Mouse (Mus musculus): ENCODE results near the gene Tlk2. TPM values are rescaled to one million over a fixed set of nuclear protein-coding genes. Genes with fewer than 3 reads are reported as not detected.
A peak's percentile ranks its signal among the peaks of the same experiment; 100 is the strongest.

The Tlk2 gene
- total RNA-seq, 2 experiments from 2014 or later, result 43.0 to 52.2 TPM

DNA sequence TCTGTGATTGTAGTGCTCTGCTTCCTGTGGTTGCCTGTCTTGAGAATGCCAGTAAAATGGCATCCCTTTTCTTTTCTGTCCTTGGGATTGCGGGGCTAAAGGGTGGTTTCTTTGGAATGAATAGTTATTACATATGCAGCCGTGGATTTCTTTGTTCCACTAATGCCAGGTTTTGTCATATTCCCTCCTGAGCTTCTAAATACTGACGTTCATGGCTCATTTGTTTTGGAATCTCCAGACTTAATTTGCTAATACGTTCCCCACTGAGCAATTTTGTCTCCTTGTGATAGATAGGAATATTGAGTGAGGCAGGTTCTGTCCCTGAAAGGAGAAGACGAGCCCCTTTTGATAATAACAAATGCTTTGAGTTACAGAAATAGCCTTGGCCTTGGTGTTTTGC, 82.5 kb downstream of the Tlk2 start:
- DNase-seq (ENCODE audit: low spot score in 2 of 2), result no peak

DNA sequence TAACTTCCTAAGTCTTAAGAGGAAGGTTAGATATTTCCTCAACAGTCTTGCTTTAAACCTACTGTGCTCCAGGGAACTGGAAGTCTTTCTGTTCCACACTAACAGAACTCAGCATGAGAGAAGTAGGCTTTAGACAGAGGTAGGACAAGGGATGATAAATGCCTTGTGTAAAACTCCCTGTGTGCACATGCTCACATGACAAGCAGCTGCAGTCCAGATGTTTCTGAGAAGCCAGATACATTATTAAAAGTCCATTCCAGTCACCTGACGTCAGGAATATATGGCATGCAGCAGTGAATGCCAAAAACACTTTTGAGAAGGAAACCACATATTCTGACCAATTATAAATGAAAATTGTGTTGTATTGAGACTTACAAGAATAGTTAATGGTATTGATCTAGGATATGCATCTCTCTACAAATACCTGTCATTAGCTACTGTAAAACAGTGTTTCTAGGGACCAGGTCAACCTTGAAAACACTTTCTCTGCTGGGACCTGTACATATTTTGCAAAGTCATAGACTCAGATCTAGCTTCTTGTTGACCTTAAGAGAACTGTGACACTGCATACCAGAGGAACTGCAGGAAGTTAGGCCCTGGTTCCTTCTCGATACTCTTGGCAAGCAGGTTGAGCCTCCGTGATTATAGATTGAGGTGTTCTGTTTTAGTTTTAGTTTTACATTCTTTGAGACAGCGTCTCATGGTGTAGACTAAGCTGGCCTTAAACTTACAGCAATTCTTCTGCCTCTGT, 83.2 kb downstream of the Tlk2 start:
- DNase-seq (ENCODE audit: low spot score in 2 of 2), result no peak

DNA sequence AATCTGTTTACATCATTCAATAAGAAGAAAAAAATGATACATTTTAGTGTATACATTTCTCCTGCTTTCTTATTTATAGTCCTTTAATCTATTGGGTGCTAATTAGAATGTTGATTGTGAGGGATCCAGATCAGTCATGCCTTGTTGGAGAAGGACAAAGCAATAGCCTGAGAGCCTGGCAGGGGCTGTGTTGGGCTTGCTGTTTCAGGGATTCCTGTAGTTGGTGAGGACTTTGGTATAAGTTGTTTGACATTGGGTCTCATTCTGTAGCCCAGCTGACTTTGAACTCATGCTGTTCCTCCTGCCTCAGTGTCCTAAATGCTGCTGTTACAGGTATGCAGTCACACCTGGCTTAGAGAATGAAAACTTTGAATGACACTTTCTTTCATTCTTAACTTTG, 85.9 kb downstream of the Tlk2 start:
- DNase-seq (ENCODE audit: low spot score in 2 of 2), result no peak

DNA sequence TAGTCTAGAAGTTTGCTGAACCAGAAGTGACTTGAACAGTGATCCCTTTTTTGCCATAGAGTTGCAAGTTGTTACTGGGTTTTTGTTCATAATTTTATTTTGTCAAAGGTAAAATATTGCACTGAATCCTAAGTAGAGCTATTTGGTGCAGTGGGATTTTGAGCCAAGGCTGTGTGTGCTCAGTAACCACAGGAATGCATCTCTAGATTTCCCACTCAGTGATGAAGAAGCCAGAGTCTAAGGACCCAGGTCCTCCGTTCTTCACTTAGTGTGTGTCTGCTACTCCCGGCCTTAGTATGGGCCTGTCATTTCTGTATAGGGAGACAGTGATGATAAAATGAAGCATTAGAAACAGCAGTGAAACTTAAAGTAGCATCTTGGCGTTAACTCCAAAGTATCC, 86.4 kb downstream of the Tlk2 start:
- no peak for DNase-seq (ENCODE audit: low spot score in 2 of 2)

GRCm38 (mm10) chr11:105270155-105270554, 91.5 kb downstream of the Tlk2 start:
- peak in 1 of 2 experiments; percentile 55 for DNase-seq (ENCODE audit: low spot score in 2 of 2)

- DNase-seq (ENCODE audit: low spot score in 2 of 2), result no peak
Measured at GRCm38 (mm10) chr11:105280456-105280855, 101.8 kb downstream of the Tlk2 start.

GRCm38 (mm10) chr11:105281291-105281690, 102.7 kb downstream of the Tlk2 start:
- no peak for DNase-seq (ENCODE audit: low spot score in 2 of 2)

GRCm38 (mm10) chr11:105281763-105282459, 103.3 kb downstream of the Tlk2 start:
- DNase-seq (ENCODE audit: low spot score in 2 of 2), result peak in 1 of 2 experiments; percentile 15

GRCm38 (mm10) chr11:105282460-105282859, 103.9 kb downstream of the Tlk2 start:
- no peak for DNase-seq (ENCODE audit: low spot score in 2 of 2)

DNA sequence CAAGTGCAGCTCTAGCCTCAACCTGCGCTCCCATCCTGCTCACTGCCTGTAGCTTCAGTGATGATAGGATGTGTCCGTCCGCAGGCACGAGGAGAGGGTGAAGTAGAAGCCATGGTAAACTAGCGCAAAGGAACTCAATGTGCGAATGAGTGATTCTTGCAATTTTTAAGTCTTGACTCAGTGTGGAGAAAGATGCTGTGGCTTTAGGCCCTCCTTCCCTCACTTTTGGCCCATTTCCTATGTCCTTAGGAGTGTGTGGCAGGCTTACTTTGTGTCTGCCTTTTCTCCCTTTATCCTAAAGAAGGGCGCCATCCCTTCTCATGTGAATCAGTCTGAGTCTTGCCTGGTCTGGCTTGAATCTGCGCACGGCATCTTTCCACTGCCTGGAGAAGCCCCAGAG, 104.4 kb downstream of the Tlk2 start:
- DNase-seq (ENCODE audit: low spot score in 2 of 2), result no peak

DNA sequence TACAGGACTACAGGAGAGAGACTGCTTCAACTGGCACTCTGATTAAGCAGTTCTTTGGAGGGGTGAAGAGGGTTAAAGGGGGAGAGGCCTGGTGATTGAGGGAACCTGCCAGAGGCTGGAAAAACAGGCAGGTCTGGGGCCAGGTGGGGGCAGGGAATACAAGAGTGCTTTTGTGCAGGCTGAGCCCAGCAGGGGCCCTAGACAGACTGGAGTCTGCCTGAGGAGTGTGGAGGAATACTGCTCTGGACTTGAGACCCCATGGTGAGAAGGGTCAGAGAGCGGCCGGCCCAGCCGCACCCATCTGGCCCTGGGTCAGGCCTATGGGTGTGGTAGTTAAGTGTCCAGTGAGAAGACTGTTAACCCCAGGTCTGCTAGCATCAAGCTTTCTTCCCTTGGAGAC, 107.1 kb downstream of the Tlk2 start:
- DNase-seq (ENCODE audit: low spot score in 2 of 2), result no peak

DNA sequence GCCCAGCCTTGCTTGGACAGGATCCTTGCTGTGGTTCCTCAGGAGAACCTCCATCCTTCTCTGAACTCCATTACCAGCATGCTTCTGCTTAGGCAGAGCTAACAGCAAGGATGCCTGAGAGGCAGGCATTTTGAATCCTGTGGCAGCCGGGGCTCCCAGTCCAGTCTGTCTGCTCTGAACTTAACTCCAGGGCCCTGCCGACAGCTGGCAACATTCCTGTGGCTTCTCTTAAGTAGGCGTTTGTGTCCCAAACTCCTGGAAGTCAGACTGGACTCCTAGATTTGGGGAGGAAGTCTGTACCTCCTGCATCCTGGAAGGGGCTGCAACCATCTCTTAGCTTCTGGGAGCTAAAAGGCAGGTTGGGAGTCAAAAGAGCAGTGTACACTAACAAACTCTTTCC, 110.8 kb downstream of the Tlk2 start:
- no peak for DNase-seq (ENCODE audit: low spot score in 2 of 2)

GRCm38 (mm10) chr11:105291681-105292123, 113.1 kb downstream of the Tlk2 start:
- DNase-seq (ENCODE audit: low spot score in 2 of 2), result no peak

GRCm38 (mm10) chr11:105292124-105293071, 113.8 kb downstream of the Tlk2 start, which contains the start of gene Mrc2:
Gene Mrc2, plus strand, starts transcription at chr11:105292643.
- peak in 1 of 2 experiments; percentile 15 for DNase-seq (ENCODE audit: low spot score in 2 of 2)

- DNase-seq (ENCODE audit: low spot score in 2 of 2), result no peak
Measured at GRCm38 (mm10) chr11:105293101-105293581, 114.5 kb downstream of the Tlk2 start.

DNA sequence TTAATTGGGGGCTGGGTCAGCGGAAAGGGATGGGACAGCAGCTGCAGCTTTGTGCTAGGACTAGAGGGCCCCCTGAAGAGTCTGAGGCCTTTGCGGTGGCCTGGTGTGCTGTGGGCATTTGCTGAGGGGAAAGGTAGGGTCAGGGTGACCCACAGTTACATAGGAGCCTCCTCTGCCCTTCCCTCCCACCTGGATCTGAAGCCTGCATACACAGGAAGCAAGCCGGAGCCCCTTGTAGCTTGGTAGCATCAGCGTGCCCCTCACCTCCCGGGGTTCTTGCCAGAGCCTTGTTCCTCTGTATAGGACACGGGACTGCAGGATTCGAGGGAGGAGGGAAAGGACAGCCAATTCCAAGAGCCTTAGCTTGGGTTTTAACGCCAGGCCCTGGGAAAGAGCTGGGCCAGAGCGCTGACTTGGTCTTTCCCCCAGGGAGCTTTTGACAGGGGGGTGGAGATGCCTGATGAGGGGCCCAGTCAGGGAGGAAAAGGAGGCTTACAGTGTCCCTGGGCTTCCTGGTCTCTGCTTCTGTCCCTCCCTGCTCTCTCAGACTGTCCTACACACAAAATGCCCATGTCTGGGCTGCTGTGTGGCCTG, 115.4 kb downstream of the Tlk2 start:
- DNase-seq (ENCODE audit: low spot score in 2 of 2), result no peak

GRCm38 (mm10) chr11:105296084-105296483, 117.5 kb downstream of the Tlk2 start:
- no peak for DNase-seq (ENCODE audit: low spot score in 2 of 2)

- DNase-seq (ENCODE audit: low spot score in 2 of 2), result no peak
Measured at GRCm38 (mm10) chr11:105310197-105310596, 131.6 kb downstream of the Tlk2 start.

GRCm38 (mm10) chr11:105311291-105311975, 132.8 kb downstream of the Tlk2 start:
- peak in 1 of 2 experiments; percentile 32 for DNase-seq (ENCODE audit: low spot score in 2 of 2)

DNA sequence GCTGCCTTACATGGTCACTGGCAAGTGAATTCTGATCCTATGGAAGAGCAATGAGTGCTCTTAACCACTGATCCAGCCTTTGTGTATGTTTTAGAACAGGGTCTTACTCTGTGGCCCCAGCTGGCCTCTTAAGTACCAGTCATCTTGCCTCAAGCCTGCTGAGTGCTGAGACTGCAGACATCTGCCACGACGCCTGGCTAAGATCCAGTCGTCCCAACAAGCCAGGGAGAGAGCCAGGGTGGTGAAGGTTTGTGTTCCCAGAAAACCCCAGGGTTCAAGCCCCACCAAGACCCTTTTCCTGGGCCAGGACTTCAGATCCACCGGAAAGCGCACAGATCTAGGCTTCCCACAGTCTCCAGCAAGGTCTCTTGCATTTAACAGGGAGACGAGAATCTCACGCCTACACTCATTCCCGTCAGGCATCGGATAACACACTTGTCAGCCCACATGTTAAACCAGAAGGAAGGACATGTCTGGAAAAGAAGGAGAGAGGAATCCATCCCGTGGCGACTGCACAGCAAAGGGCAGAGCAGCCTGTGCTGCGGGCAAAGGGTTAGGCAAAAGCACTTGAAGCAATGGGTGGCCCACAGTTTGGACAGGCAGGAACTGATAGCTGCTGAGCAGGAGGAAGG, 133.8 kb downstream of the Tlk2 start:
- DNase-seq (ENCODE audit: low spot score in 2 of 2), result no peak

Data from layer of hippocampus, postnatal 14 days (tissue).